ENCODE assay signal across 18 mouse cellular contexts in genomic region chr10:108380715-108381114, GRCm38 (mm10). TPM values are rescaled to one million over a fixed set of nuclear protein-coding genes. Genes with fewer than 3 reads are reported as not detected.
DNase-seq lines count a peak whose midpoint lies in the region; ATAC-seq lines count a peak whose summit lies in the region.
"Had no signal": no experiment of that assay in that cellular context is flagged by ENCODE, and none has a peak within 500 bp of the region (broad histone marks: within the 10 kb centered on the region; RNA-seq: fewer than 3 reads in every experiment).

No protein-coding gene starts in this region.

- H3K27ac ChIP-seq in kidney, embryonic 14.5 days (ENCODE audit: low read depth, low read length): no peak overlapping the region
- no peak overlapping the region for H3K27ac ChIP-seq in midbrain, embryonic 11.5 days (ENCODE audit: low read depth, low read length)
- no peak overlapping the region for H3K27ac ChIP-seq in midbrain, embryonic 14.5 days (replicated peaks; ENCODE audit: low read depth, low read length)
- H3K27ac ChIP-seq: embryonic facial prominence, embryonic 15.5 days; forebrain, embryonic 10.5 days; gastrocnemius, adult 2 months; hindbrain, postnatal 0 days; limb, embryonic 12.5 days; liver, embryonic 14.5 days; neural tube, embryonic 13.5 days had no signal

- peak; percentile 59 for DNase-seq in heart, adult 11 months
- no peak for DNase-seq in heart, postnatal 25 days (ENCODE audit: low spot score)
- peak; percentile 46 for DNase-seq in kidney, adult 18-20 months
- DNase-seq in midbrain, embryonic 11.5 days (ENCODE audit: low spot score, missing footprints): peak; percentile 51
- DNase-seq in midbrain, embryonic 14.5 days: no peak
- DNase-seq in heart, postnatal 4 days: peak; percentile 44
- DNase-seq: cerebellum, postnatal 10 days; gastrocnemius, adult 2 months; retina, postnatal 1 day; right cerebral cortex, postnatal 4 days; thymus, postnatal 14 days had no signal

- H3K4me3 ChIP-seq in kidney, embryonic 14.5 days (ENCODE audit: low read length): no peak overlapping the region
- H3K4me3 ChIP-seq in midbrain, embryonic 11.5 days (ENCODE audit: low read depth, low read length): no peak overlapping the region
- H3K4me3 ChIP-seq in midbrain, embryonic 14.5 days (replicated peaks; ENCODE audit: low read depth, low read length): no peak overlapping the region
- H3K4me3 ChIP-seq: embryonic facial prominence, embryonic 15.5 days; forebrain, embryonic 10.5 days; gastrocnemius, adult 2 months; limb, embryonic 12.5 days; neural tube, embryonic 13.5 days had no signal

- intact Hi-C loops in heart, postnatal 25 days (cut with DNase I): no loop called here

- no peak for ATAC-seq in kidney, embryonic 14.5 days (ENCODE audit: low FRiP score, low TSS enrichment)
- ATAC-seq in midbrain, embryonic 11.5 days (ENCODE audit: low FRiP score): no peak
- ATAC-seq in midbrain, embryonic 14.5 days (ENCODE audit: low FRiP score, low TSS enrichment): no peak
- ATAC-seq: hindbrain, postnatal 0 days had no signal

- H3K9me3 ChIP-seq in kidney, embryonic 14.5 days (ENCODE audit: control insufficient read depth, low read length): no peaks in the 10 kb centered on the region
- no peaks in the 10 kb centered on the region for H3K9me3 ChIP-seq in midbrain, embryonic 11.5 days (ENCODE audit: control insufficient read depth, low read length)
- H3K9me3 ChIP-seq in midbrain, embryonic 14.5 days (ENCODE audit: control insufficient read depth, low read length): no peaks in the 10 kb centered on the region
- H3K9me3 ChIP-seq: embryonic facial prominence, embryonic 15.5 days; forebrain, embryonic 10.5 days; limb, embryonic 12.5 days; neural tube, embryonic 13.5 days had no signal

- H3K36me3 ChIP-seq in kidney, embryonic 14.5 days (ENCODE audit: control insufficient read depth, insufficient read depth, low read length): peaks cover 12% of the 10 kb centered on the region
- H3K36me3 ChIP-seq in midbrain, embryonic 11.5 days (ENCODE audit: control insufficient read depth, insufficient read depth, low read length): 0 out of 2 replicates have a peak, but pooled peaks cover 2% of the 10 kb centered on the region
- H3K36me3 ChIP-seq in midbrain, embryonic 14.5 days (ENCODE audit: control insufficient read depth, insufficient read depth, low read length): no peaks in the 10 kb centered on the region
- H3K36me3 ChIP-seq: embryonic facial prominence, embryonic 15.5 days; limb, embryonic 12.5 days; neural tube, embryonic 13.5 days had no signal

- peaks cover 13% of the 10 kb centered on the region for H3K4me1 ChIP-seq in kidney, embryonic 14.5 days (ENCODE audit: control insufficient read depth, insufficient read depth, low read length)
- no peaks in the 10 kb centered on the region; the same call in 1 of the 2 replicates for H3K4me1 ChIP-seq in midbrain, embryonic 11.5 days (ENCODE audit: control insufficient read depth, insufficient read depth, low read length)
- no peaks in the 10 kb centered on the region for H3K4me1 ChIP-seq in midbrain, embryonic 14.5 days (ENCODE audit: control insufficient read depth, insufficient read depth, low read length)

- H3K27me3 ChIP-seq in kidney, embryonic 14.5 days (ENCODE audit: control insufficient read depth, insufficient read depth, low read length): no peaks in the 10 kb centered on the region
- H3K27me3 ChIP-seq in midbrain, embryonic 11.5 days (ENCODE audit: control insufficient read depth, insufficient read depth, low read length): no peaks in the 10 kb centered on the region
- no peaks in the 10 kb centered on the region for H3K27me3 ChIP-seq in midbrain, embryonic 14.5 days (ENCODE audit: control insufficient read depth, insufficient read depth, low read length)
- H3K27me3 ChIP-seq: embryonic facial prominence, embryonic 15.5 days; limb, embryonic 12.5 days; neural tube, embryonic 13.5 days had no signal

- H3K9ac ChIP-seq in kidney, embryonic 14.5 days (ENCODE audit: low read depth, low read length): no peak overlapping the region
- no peak overlapping the region for H3K9ac ChIP-seq in midbrain, embryonic 11.5 days (ENCODE audit: low read length)
- no peak overlapping the region for H3K9ac ChIP-seq in midbrain, embryonic 14.5 days (replicated peaks; ENCODE audit: low read length)
- H3K9ac ChIP-seq: embryonic facial prominence, embryonic 15.5 days; limb, embryonic 12.5 days; liver, embryonic 14.5 days; neural tube, embryonic 13.5 days had no signal

- H3K4me2 ChIP-seq in kidney, embryonic 14.5 days (replicated peaks; ENCODE audit: low read depth, low read length): no peak overlapping the region
- no peak overlapping the region for H3K4me2 ChIP-seq in midbrain, embryonic 11.5 days
- no peak overlapping the region for H3K4me2 ChIP-seq in midbrain, embryonic 14.5 days (ENCODE audit: low read length)
- H3K4me2 ChIP-seq: embryonic facial prominence, embryonic 15.5 days; limb, embryonic 12.5 days; neural tube, embryonic 13.5 days had no signal

- 87% methylated on average over 10 of the region's 10 CpGs for WGBS in kidney, embryonic 14.5 days
- 93% methylated on average over 10 of the region's 10 CpGs for WGBS in midbrain, embryonic 11.5 days
- WGBS in midbrain, embryonic 14.5 days: 94% methylated on average over 10 of the region's 10 CpGs

RNA-seq across cellular contexts. Expression of gene Pawr, which starts 48.8 kb away (rescaled TPM):
- total RNA-seq in heart, postnatal 25 days (2021): 1 to 10 TPM; 3.0 to 3.2 TPM
- 25.3 and 26.4 TPM in 2 replicates for polyA plus RNA-seq in kidney, embryonic 14.5 days (2014; fragmentation: Nextera tagmentation; extraction: Ambion mirVana)
- polyA plus RNA-seq in midbrain, embryonic 11.5 days (2014; fragmentation: Nextera tagmentation; extraction: Ambion mirVana): 14.4 and 14.5 TPM in 2 replicates
- polyA plus RNA-seq in midbrain, embryonic 14.5 days (2014; fragmentation: Nextera tagmentation; extraction: Ambion mirVana): 2.2 and 2.7 TPM in 2 replicates
- 1 to 10 TPM; 6.9 to 7.0 TPM for total RNA-seq in heart, postnatal 4 days (2021)

Comparison
In these comparisons a context has a peak if more than half of its experiments do, and no peak if none do; other contexts are left out.
1. DNase-seq: peak in heart, adult 11 months (single experiment), kidney, adult 18-20 months (single experiment), midbrain, embryonic 11.5 days (single experiment) and heart, postnatal 4 days (single experiment); none in heart, postnatal 25 days (single experiment) and midbrain, embryonic 14.5 days (single experiment).